Comparison of ENCODE assay signal across 19 mouse cellular contexts in the genomic region with DNA sequence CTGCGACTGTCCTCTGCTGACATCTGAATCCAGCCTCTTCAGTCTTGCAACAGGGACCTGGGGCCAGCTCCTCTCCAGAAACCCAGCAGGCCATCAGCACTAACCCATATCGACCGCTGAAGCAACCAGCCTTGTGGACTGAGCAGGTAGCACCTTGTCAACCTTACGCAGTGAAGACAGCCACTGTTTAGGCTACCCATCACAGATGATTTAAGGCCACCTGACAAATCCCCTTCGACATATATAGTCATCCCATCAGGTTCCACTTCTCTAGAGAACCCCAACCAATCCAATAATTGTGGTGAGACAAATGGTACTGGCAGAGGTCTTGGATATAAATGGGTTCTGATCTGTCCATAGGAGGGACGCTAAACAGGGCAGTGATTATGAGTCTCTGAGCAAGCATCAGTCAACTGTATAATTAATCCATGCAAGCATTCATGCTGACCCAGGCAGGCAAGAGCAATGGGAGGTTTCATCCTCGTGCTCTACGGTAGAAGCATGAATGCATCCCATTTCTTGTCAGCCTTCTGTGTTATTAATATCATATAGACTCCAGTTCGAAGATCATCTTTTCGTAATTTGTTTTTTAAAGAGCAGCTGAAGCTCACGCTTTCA.
DNase-seq lines count a peak whose midpoint lies in the region; ATAC-seq and TF ChIP-seq lines count a peak whose summit lies in the region.
"Had no signal": no experiment of that assay in that cellular context is flagged by ENCODE, and none has a peak within 500 bp of the region (broad histone marks: within the 10 kb centered on the region; RNA-seq: fewer than 3 reads in every experiment).

No protein-coding gene starts in this region.

- H3K9me3 ChIP-seq in forebrain, embryonic 13.5 days (replicated peaks): no peaks in the 10 kb centered on the region
- no peaks in the 10 kb centered on the region for H3K9me3 ChIP-seq in forebrain, embryonic 14.5 days (replicated peaks; ENCODE audit: control insufficient read depth, low read length)
- no peaks in the 10 kb centered on the region for H3K9me3 ChIP-seq in hindbrain, postnatal 0 days (ENCODE audit: low read length)
- H3K9me3 ChIP-seq in hindbrain, embryonic 10.5 days: no peaks in the 10 kb centered on the region
- H3K9me3 ChIP-seq: embryonic facial prominence, embryonic 10.5 days; embryonic facial prominence, embryonic 13.5 days had no signal

- 0 out of 2 replicates have a peak, but pooled peaks cover 4% of the 10 kb centered on the region for H3K4me1 ChIP-seq in forebrain, embryonic 13.5 days
- no peaks in the 10 kb centered on the region for H3K4me1 ChIP-seq in forebrain, embryonic 14.5 days (ENCODE audit: control insufficient read depth, insufficient read depth, low read length)
- no peaks in the 10 kb centered on the region for H3K4me1 ChIP-seq in heart, adult 2 months (ENCODE audit: control insufficient read depth, insufficient read depth, low read length)
- H3K4me1 ChIP-seq in hindbrain, postnatal 0 days (ENCODE audit: insufficient read depth, low read length): no peaks in the 10 kb centered on the region
- H3K4me1 ChIP-seq in hindbrain, embryonic 10.5 days (replicated peaks): no peaks in the 10 kb centered on the region
- H3K4me1 ChIP-seq: embryonic facial prominence, embryonic 13.5 days had no signal

- no peak for DNase-seq in forebrain, embryonic 14.5 days (ENCODE audit: low spot score)
- peak; percentile 48 for DNase-seq in heart, adult 11 months
- no peak for DNase-seq in heart, adult 2 months
- peak; percentile 23 for DNase-seq in hindbrain, postnatal 0 days (ENCODE audit: low spot score)
- no peak for DNase-seq in hindbrain, embryonic 10.5 days (ENCODE audit: low spot score)
- peak; percentile 1 for DNase-seq in retina, postnatal 1 day
- DNase-seq in retina, embryonic 14.5 days (ENCODE audit: low spot score): no peak
- DNase-seq: adrenal gland, adult 2 months; adrenal gland, postnatal 14 days; embryo, embryonic 11 days; gastrocnemius, postnatal 25 days; kidney, adult 2 months had no signal

- no peak overlapping the region for H3K4me3 ChIP-seq in forebrain, embryonic 13.5 days
- H3K4me3 ChIP-seq in forebrain, embryonic 14.5 days (ENCODE audit: low read depth, low read length): no peak overlapping the region
- no peak overlapping the region for H3K4me3 ChIP-seq in heart, adult 2 months
- H3K4me3 ChIP-seq in hindbrain, postnatal 0 days (ENCODE audit: low read length): no peak overlapping the region
- H3K4me3 ChIP-seq in hindbrain, embryonic 10.5 days: no peak overlapping the region
- H3K4me3 ChIP-seq: embryonic facial prominence, embryonic 10.5 days; embryonic facial prominence, embryonic 13.5 days; erythroblast, embryonic 14.5 days had no signal

- no peaks in the 10 kb centered on the region for H3K36me3 ChIP-seq in forebrain, embryonic 13.5 days (ENCODE audit: poor library complexity, severe bottlenecking)
- no peaks in the 10 kb centered on the region for H3K36me3 ChIP-seq in forebrain, embryonic 14.5 days (ENCODE audit: control insufficient read depth, insufficient read depth, low read length)
- no peaks in the 10 kb centered on the region for H3K36me3 ChIP-seq in heart, adult 2 months (ENCODE audit: control insufficient read depth, insufficient read depth, low read length)
- no peaks in the 10 kb centered on the region for H3K36me3 ChIP-seq in hindbrain, postnatal 0 days (ENCODE audit: insufficient read depth, low read length)
- H3K36me3 ChIP-seq in hindbrain, embryonic 10.5 days: no peaks in the 10 kb centered on the region
- H3K36me3 ChIP-seq: embryonic facial prominence, embryonic 10.5 days; embryonic facial prominence, embryonic 13.5 days had no signal

- no peak overlapping the region for H3K4me2 ChIP-seq in forebrain, embryonic 13.5 days
- no peak overlapping the region for H3K4me2 ChIP-seq in forebrain, embryonic 14.5 days (ENCODE audit: low read length)
- H3K4me2 ChIP-seq in hindbrain, postnatal 0 days (ENCODE audit: low read depth, low read length): no peak overlapping the region
- H3K4me2 ChIP-seq: embryonic facial prominence, embryonic 13.5 days; heart, embryonic 11.5 days had no signal

- no peak for TF ChIP-seq EP300 in heart, adult 2 months (IDR thresholded peaks at IDR 0.05; ENCODE audit: insufficient read depth, low read depth, low read length)

- intact Hi-C loops in heart, adult 2 months (cut with DNase I): no loop called here

- 0 out of 2 replicates have a peak, but pooled peaks have one; percentile 42 for ATAC-seq in forebrain, embryonic 13.5 days
- no peak for ATAC-seq in forebrain, embryonic 14.5 days
- ATAC-seq in hindbrain, postnatal 0 days: peak; percentile 69
- ATAC-seq: CD4-positive, CD25-positive, alpha-beta regulatory T cell, adult 4 months; intestine, postnatal 0 days had no signal

- H3K27me3 ChIP-seq in forebrain, embryonic 13.5 days: no peaks in the 10 kb centered on the region
- no peaks in the 10 kb centered on the region for H3K27me3 ChIP-seq in forebrain, embryonic 14.5 days (replicated peaks; ENCODE audit: control insufficient read depth, insufficient read depth, low read length)
- H3K27me3 ChIP-seq in heart, adult 2 months (ENCODE audit: control insufficient read depth, insufficient read depth, low read length): no peaks in the 10 kb centered on the region
- no peaks in the 10 kb centered on the region for H3K27me3 ChIP-seq in hindbrain, postnatal 0 days (ENCODE audit: insufficient read depth, low read length)
- no peaks in the 10 kb centered on the region for H3K27me3 ChIP-seq in hindbrain, embryonic 10.5 days (ENCODE audit: insufficient read depth, poor library complexity, severe bottlenecking)

- no peaks in the 10 kb centered on the region for H3K79me2 ChIP-seq in heart, adult 2 months (replicated peaks; ENCODE audit: control insufficient read depth, insufficient read depth, low read length)

- no peak for TF ChIP-seq POLR2A in heart, adult 2 months (IDR thresholded peaks at IDR 0.05; ENCODE audit: insufficient read depth, low read depth, low read length)

- no peak overlapping the region for H3K27ac ChIP-seq in forebrain, embryonic 13.5 days
- no peak overlapping the region for H3K27ac ChIP-seq in forebrain, embryonic 14.5 days (ENCODE audit: low read depth, low read length)
- H3K27ac ChIP-seq in heart, adult 2 months: no peak overlapping the region
- H3K27ac ChIP-seq in hindbrain, postnatal 0 days: no peak overlapping the region
- H3K27ac ChIP-seq in hindbrain, embryonic 10.5 days: no peak overlapping the region
- H3K27ac ChIP-seq: embryonic facial prominence, embryonic 10.5 days; embryonic facial prominence, embryonic 13.5 days had no signal

- H3K9ac ChIP-seq in forebrain, embryonic 13.5 days: no peak overlapping the region
- no peak overlapping the region for H3K9ac ChIP-seq in forebrain, embryonic 14.5 days (ENCODE audit: low read length)
- H3K9ac ChIP-seq in heart, adult 2 months (ENCODE audit: low read depth, low read length): no peak overlapping the region
- H3K9ac ChIP-seq in hindbrain, postnatal 0 days (replicated peaks; ENCODE audit: low read length): no peak overlapping the region
- H3K9ac ChIP-seq: embryonic facial prominence, embryonic 13.5 days had no signal

- no peak for TF ChIP-seq CTCF in heart, adult 2 months (IDR thresholded peaks at IDR 0.05)
- no peak for TF ChIP-seq CTCF in hindbrain, postnatal 0 days (IDR thresholded peaks at IDR 0.05; ENCODE audit: low read depth)

- WGBS in forebrain, embryonic 13.5 days: 89% methylated on average over 11 of the region's 11 CpGs
- WGBS in forebrain, embryonic 14.5 days: 86% methylated on average over 11 of the region's 11 CpGs
- 86% methylated on average over 11 of the region's 11 CpGs for WGBS in heart, adult 2 months
- 74% methylated on average over 11 of the region's 11 CpGs for WGBS in hindbrain, postnatal 0 days
- 90% methylated on average over 11 of the region's 11 CpGs for WGBS in hindbrain, embryonic 10.5 days

Comparison
In these comparisons a context has a peak if more than half of its experiments do, and no peak if none do; other contexts are left out.
1. DNase-seq: peak in heart, adult 11 months (single experiment), hindbrain, postnatal 0 days (single experiment) and retina, postnatal 1 day (single experiment); none in forebrain, embryonic 14.5 days (single experiment), heart, adult 2 months (0 of 2), hindbrain, embryonic 10.5 days (single experiment) and retina, embryonic 14.5 days (single experiment).